Mouse (Mus musculus) mouse embryonic stem cell (cell line): ENCODE measurements around the gene Phlda1.

Source experiments
- in situ Hi-C, 2 experiments: fragments of 300-500 bp; cut with MboI; formaldehyde crosslinking; loops; 1 replicate in 1 of 2; 3 replicates in 1 of 2; pipeline ENCODE4 v1.14.3; 2019 to 2020; ENCODE audit warnings: low sequenced_read_pairs in 2 of 2, low pct_unique_long_range_greater_than_20kb in 1 of 2, mixed read lengths in 1 of 2; ENCODE audit not compliant: unreplicated experiment in 1 of 2

The Phlda1 gene

DNA sequence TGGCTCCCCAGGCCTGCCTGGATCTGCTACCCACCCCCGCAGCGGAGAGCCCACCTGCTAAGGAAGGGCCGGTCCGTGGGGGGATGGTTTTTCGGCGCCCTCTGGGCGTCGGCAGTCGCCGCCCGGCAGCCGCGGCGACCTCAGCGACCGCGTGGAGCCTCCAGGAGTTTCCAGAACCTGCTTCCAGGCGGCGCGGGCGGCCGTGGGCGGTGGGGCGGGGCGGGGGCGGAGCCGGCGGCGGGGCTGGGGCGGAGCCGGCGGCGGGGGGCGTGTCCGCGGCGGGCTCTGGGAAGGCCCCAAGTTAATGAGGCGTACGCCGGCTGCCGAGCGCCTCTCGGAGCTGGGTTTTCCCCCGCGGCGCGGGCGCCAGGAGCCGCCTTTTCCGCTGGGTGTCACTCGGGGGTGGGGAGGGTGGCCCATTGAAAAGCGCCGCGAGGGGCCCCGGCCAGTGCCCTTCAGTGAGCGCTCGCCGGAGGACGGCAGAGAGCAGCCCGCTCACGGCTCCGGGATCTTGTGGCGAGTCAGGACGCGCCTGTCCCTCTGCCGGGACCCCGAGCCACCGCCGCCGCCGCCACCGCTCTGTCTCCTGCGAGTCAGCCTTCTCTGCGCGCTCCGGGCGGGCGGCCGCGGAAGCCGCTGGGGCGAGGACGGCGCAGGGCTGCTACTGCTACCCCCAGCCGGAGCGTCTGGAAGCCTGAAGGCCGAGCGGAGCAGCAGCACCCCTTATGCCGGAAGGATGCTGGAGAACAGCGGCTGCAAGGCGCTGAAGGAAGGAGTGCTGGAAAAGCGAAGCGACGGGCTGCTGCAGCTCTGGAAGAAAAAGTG is at the start of gene Phlda1:
Gene Phlda1 (plus strand): TSS at position 186 of the 825 bp plus-strand sequence.
- in situ Hi-C loops = loop anchor here (10.0 to 25.0 kb wide), 3 partner anchors 148 to 606 kb away; no protein-coding TSS in a partner anchor

- in situ Hi-C loops = no loop called here
Measured at GRCm38 (mm10) chr10:111458088-111458487, 48.0 kb upstream of the Phlda1 start.

GRCm38 (mm10) chr10:111459040-111459439 is 47.0 kb upstream of the Phlda1 start:
- in situ Hi-C loops = no loop called here

GRCm38 (mm10) chr10:111459874-111460273 is 46.2 kb upstream of the Phlda1 start:
- in situ Hi-C loops = no loop called here

GRCm38 (mm10) chr10:111460381-111460780 is 45.7 kb upstream of the Phlda1 start:
- in situ Hi-C loops = no loop called here

DNA sequence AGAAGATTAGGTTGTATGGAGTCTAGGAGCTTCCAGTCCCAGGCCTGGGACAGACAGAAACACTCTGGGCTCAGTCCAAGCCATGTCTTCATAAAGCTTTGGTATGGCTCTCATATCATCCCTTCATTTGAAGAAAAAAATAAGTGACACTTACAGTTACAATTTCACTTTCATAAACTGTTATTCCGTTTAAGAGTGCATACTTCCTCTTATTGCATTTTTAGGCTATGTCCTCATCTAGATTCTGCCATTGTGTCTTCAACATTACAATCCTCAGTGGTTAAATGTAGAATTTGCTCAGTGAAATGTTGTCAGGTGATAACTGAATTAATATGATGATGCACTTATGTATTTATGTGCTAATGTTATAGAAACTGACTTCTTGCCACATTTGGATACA is 41.3 kb upstream of the Phlda1 start:
- in situ Hi-C loops = no loop called here

GRCm38 (mm10) chr10:111465409-111465808 is 40.7 kb upstream of the Phlda1 start:
- in situ Hi-C loops = no loop called here

DNA sequence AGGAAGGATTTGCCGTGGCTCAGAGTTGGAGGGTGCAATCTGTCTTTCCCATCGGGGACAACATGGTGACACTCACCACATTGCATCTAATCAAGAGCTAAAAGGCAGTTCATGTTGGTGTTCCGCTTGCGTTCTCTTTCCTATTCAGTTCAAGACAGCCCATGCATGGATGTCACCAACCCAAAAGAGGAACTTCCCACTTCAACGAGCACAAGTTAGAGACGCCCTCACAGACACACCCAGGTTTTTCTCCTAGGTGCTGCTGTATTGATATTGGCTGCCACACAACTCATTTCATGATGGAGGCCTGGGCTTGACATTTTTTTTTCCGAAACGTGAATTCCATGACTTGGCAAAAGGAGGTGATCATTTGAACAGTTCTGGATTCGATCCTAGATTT is 34.9 kb upstream of the Phlda1 start:
- in situ Hi-C loops = no loop called here

DNA sequence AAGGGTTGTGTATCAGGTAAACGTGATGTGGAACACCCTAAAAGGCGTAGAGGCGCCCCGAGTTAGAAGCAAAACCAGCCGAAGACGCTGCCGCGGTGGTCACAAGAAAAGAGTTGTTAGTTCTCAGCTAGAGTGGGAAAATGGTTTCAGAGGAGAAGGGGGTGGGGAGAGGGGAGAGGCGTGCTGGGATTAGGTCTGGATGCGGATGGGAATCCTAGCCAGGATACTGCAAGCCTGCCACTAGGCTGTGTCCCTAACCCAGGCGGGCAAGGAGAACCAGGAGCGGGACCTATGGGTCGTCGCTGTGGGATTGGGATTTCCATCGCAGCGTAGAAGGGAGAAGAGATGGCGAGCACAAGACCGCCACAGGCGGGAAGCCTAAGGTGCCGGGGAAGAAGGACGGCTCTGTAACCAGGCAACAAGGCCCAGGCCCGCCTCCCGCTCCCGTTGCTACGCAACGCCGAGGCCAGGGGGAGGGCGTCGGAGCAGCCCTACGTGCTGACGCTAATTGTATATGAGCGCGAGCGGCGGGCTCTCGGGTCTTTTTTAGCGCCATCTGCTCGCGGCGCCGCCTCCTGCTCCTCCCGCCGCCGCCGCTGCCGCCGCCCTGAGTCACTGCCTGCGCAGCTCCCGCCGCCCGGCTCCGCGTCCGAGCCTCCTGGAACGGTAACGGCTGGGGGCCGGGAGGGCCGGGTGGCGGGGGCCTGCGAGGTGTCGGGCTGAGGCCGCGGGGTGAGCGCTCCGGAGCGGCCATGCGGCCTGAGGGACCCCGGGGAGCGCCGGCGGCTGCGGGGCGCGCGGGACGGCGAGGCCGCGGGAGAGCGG is 33.2 kb upstream of the Phlda1 start, which contains the start of gene Nap1l1:
Gene Nap1l1 (plus strand): TSS at position 538 of the 825 bp plus-strand sequence.
- in situ Hi-C loops = no loop called here

- in situ Hi-C loops = no loop called here
Measured at GRCm38 (mm10) chr10:111473511-111474371, 32.3 kb upstream of the Phlda1 start.

GRCm38 (mm10) chr10:111476301-111476700 is 29.8 kb upstream of the Phlda1 start:
- in situ Hi-C loops = loop anchor here in 1 of 2 experiments (25.0 kb wide), 1 partner anchor 164 kb away; no protein-coding TSS in a partner anchor

- in situ Hi-C loops = loop anchor here in 1 of 2 experiments (25.0 kb wide), 1 partner anchor 165 kb away; no protein-coding TSS in a partner anchor
Measured at GRCm38 (mm10) chr10:111476989-111477510, 29.0 kb upstream of the Phlda1 start.

DNA sequence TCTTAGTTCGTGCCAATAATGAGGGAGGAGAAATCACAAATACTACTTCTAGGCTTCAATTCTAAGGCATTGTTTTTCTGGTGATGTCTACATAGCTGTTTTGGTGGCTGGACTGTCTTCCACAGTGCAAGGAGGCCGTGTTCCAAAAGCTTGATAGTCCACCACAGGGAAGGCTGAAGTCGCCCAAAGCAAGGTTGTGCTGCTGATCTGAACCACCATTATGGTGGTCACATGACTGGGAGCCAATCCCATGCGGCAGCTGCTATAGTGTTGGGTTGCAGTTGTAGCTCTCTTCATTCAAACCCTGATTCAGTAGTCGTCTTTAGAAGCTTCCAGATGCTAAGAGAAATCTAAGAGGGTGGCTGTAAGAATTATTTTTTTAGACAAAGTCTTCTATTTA is 26.5 kb upstream of the Phlda1 start:
- in situ Hi-C loops = loop anchor here in 1 of 2 experiments (25.0 kb wide), 1 partner anchor 167 kb away; no protein-coding TSS in a partner anchor

DNA sequence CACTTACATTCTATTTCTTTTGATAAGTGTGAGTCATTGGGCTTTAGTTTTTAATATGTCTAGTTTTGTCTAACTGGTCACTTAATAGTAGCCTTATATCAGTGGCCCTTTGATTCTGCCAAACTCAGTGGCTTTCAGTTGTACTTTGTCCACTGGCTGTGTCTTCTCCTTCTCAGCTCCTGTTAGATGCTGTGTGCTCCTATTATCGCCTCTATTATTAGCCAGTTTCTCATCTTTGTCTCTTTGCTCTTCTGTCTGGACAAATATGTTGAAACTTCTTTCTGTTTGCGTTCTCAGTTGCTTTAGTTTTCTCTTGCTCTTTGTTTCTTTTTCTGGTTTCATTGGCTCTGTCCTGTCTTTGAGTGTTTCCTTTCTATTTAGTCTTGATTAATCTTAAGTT is 23.4 kb upstream of the Phlda1 start:
- in situ Hi-C loops = loop anchor here in 1 of 2 experiments (25.0 kb wide), 1 partner anchor 170 kb away; no protein-coding TSS in a partner anchor

GRCm38 (mm10) chr10:111484079-111484478 is 22.0 kb upstream of the Phlda1 start:
- in situ Hi-C loops = loop anchor here in 1 of 2 experiments (25.0 kb wide), 1 partner anchor 172 kb away; no protein-coding TSS in a partner anchor

DNA sequence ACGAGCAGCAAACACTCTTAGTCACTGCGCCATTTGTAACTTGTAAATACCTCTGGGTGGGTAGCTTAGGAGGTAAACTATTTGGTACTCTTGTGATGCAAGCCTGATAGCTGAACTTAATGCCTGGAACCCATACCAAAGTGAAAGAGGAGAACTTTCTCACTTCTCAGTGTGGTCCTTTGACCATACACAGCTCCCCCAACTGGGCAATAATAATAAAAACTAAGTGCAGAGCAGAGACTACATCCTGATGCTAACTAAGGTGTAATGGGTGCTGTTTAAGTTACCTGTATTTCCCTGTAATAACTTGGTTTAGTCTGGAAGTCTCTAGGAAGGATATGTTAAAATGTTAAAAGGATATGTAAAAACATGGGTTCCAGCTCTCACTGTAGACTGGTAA is 17.3 kb upstream of the Phlda1 start:
- in situ Hi-C loops = loop anchor here in 1 of 2 experiments (25.0 kb wide), 1 partner anchor 176 kb away; no protein-coding TSS in a partner anchor

GRCm38 (mm10) chr10:111490079-111490478 is 16.0 kb upstream of the Phlda1 start:
- in situ Hi-C loops = loop anchor here (10.0 to 25.0 kb wide), 2 partner anchors 178 to 475 kb away; no protein-coding TSS in a partner anchor

- in situ Hi-C loops = loop anchor here (10.0 to 25.0 kb wide), 2 partner anchors 184 to 469 kb away; no protein-coding TSS in a partner anchor
Measured at GRCm38 (mm10) chr10:111495888-111496287, 10.2 kb upstream of the Phlda1 start.
